Mouse (Mus musculus): ENCODE results near the gene Snx33.

The Snx33 gene

DNA sequence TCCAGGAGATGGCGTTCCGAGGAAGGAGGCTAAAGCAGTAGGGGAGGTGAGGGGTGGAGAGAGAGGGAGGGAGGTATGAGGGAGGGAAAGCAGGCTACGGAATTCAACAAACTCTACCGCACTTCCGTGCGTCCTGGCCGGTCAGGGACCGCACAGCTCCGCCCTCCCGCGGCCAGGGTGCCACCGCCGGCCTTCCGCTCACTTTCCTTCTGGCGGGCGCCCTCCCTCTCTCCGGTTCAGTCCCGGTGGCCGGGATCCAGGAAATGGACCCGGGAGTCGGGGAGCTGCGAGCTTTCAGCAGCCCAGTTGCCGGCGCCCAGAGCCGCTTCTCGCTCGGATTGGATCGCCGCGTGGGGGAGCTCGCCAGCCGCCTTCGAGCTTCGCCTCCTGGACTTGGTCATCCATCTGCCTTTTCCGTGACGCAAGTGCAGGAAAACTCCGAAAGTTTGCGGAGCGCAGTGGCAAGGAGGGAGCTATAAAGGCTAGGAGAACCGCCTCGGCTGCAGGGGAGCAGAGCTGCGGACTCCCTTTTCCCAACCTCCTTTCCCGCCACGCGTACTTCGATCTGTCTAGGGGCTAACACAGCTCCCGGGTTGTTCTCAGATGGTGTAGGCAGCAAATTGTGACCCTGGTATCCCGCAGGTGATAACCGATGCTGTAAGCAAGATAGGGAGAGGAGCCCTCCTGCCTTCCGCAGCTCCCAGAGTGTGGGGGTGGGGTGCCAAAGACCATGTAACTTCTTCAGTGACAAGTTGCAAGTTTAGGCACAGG lies at the start of gene Snx33:
TSS of gene Snx33 (minus strand) at position 331 of the 771 bp plus-strand sequence.
- in situ Hi-C loops (cut with MboI): loop anchor here (25.0 kb wide), 1 partner anchor 509 kb away; the partner anchor contains the start of gene Ppcdc

DNA sequence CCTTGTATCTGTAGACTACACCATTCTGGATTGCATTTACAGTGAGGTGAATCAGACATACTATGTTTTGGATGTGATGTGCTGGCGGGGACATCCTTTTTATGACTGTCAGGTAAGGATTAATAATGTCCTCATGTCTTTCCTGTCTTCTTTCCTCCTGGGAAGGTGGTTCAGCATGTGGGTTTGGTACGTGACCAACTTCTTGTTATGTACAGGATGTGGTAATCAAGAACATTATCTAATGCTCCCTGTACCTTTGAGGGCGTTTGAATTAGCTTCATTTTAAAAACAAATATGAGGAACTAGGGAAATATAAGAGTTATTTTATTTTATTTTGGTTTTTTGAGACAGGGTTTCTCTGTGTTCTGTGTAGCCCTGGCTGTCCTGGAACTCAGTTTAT lies 47.0 kb upstream of the Snx33 start:
- in situ Hi-C loops (cut with MboI): no loop called here

DNA sequence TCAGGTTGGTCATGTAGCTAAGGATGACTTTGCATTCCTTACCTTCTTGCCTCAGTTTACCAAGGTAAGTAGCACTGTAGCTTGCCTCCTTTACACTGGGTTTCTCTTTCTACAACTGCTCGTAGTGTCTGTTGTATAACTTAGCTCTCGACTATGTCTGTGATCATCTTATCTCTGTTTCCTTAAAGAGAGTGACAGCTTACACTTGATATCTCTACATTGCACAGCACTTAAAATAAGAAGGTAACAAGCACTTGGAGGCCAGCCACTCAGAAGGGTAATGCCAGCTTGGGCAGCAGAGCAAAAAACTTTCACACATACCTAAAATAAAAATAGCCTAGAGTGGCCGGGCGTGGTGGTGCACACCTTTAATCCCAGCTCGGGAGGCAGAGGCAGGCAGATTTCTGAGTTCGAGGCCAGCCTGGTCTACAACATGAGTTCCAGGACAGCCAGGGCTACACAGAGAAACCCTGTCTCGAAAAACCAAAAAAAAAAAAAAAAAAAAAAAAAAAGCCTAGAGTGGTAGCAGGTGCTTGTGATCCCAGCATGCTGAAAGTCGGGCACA lies 45.9 kb upstream of the Snx33 start:
- in situ Hi-C loops (cut with MboI): no loop called here

DNA sequence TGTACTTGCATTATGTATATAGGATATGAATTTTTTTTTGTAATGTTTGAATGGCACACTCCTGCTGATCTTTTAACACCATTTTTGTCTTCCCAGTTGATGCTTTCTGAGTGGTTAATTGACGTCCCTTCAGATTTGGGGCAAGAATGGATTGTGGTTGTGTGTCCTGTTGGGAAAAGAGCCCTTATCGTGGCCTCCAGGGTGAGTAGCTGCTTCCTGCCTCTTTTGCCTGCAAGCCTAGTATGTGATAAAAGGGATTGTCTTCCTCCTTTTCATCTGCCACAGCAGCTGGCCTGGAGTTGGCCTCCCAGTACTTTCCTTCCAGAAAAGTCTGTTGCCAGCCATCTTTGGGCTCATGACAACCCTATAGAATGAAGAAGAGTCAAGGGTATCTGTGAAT lies 42.0 kb upstream of the Snx33 start:
- in situ Hi-C loops (cut with MboI): no loop called here

DNA sequence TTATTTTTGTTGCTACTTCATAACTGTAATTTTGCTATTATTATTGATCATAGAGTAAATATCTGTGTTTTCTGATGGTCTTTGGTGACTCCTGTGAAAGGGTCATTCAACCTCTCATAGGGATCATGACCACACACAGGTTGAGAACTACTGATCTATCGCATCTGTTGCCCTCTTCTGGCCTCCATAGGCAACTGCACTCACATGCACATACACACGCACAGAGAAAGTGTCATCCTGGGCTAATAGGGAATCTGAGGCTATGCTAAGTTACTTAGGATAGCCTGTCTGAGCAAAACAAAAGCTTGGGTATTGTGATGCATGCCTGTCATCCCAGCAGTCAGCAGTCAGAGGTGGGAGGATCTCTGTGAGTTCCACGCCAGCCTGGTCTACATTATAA lies 33.4 kb upstream of the Snx33 start:
- in situ Hi-C loops (cut with MboI): no loop called here

DNA sequence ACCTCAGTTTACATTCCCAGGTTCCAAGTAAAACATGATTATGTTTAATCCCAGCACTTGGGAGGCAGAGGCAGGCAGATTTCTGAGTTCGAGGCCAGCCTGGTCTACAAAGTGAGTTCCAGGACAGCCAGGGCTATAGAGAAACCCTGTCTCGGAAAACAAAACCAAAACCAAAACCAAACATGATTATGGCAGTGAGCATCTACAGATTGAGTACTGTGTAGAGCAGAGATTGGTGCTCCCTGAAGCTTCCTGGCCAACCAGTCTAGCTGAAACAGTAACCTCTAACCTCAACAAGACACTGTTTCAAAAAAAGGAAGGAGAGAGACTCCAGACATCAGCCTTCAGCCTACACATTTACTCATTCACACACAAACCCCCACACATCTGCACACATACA lies 30.5 kb upstream of the Snx33 start:
- in situ Hi-C loops (cut with MboI): no loop called here

DNA sequence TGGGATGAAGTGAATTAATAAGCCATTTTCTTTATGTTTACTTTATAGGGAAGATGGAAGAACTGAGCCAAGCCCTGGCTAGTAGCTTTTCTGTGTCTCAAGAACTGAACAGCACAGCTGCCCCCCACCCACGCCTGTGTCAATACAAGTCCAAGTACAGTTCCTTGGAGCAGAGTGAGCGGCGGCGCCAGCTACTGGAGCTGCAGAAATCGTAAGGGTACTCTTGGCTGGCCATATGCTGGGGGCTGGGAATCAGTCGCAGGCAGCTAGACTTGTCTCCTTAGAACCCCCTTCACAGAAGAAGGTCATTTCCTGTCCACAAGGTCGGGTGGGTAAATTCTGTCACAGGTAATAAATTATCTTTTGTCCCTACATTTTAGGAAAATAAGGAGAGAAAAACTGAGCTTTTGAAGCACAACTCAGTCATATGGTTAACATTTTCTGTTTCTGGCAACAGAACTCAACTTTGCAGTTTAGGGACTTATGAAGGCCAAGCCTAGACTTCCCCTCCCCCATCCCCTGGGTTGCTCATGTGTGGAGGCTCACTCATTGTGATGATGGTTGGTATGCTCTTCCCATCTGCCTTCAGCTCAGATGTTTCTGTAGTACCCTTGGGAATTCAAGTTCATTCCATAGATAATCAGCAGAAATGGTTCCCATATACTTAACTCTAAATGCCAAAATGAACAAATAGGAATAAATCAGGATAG lies 28.9 kb upstream of the Snx33 start:
- in situ Hi-C loops (cut with MboI): no loop called here

DNA sequence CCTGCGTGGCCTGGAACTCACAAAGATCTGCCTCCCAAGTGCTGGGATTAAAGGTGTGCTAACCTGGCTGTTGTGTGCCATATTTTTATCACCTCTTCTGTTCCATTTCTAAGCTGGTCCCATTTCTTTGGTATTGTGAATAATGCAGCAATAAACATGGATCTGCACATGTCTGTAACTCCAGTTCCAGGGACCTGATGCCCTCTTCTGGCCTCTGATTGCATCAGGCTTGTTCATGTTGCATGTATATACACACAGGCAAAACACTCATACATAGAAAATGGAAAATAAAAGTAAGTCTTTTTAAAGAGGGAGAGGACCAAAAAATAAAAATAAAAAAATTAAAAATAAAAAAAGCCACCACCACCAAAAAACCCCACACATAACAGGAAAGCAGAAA lies 25.4 kb upstream of the Snx33 start:
- in situ Hi-C loops (cut with MboI): no loop called here

DNA sequence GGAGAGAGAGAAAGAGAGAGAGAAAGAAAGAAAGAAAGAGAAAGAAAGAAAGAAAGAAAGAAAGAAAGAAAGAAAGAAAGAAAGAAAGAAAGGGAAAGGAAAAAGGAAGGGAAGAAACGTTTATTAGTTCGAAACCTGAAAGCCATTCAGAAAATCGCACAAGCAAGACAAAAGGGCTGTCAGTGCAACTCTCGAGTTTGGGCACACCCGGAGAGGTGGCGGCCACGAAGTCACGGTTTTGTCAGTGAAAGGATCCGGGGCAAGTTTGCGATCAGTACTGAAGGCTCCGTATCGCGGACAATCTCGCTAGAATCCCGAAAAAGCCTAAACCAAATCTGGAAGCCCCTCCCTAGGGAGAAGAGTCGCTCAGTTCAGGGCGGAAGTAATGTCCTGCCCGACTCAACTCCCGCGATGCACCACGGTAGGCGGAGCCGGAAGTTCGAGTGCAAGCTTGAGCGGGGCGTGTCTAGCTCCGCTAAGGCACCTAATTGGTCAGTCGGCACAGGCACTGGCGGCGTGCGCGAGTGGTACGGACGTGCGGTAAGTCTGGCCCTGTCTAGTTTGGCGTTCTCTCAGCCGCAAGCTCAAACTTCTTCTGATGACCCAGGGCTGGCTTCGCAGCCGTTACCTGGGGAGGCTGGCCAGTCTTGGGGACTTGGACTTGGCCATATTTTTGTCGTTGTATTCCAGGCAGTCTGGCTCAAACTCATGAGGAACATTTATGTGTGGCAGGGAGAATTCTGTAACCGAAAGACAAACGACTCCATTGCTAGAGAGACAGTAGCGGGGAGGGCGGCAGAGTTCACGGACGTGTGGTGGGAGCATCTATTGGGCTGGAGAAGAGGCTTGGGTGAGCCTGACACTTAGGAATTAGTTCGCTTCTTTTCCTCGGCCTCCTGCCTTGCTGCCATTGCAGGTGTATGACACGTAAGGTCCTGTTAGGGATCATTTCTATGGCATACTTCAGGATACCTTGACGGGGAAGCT lies 22.5 kb upstream of the Snx33 start, which contains the start of gene Snupn:
TSS of gene Snupn (plus strand) at position 465 of the 987 bp plus-strand sequence.
- in situ Hi-C loops (cut with MboI): no loop called here

DNA sequence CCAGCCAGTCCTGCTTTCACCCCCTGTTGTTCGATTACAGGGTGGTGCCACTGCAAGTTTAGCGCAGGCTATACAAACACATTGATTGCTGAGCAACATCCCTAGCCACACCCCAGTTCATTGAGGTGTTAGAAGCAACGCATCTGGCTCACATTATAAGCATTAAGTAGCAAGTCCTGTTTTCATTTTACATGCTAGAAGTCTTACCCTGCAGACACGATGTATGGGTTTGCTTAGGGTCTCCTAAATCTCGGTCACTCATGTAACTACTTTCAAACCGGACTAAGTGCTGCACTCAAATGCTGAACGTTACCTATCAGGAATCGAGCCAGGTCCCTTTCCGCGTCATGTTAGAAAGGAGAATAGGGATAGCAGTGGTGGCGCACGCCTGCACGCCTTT lies 21.6 kb upstream of the Snx33 start:
- in situ Hi-C loops (cut with MboI): loop anchor here (25.0 kb wide), 1 partner anchor 488 kb away; the partner anchor contains the start of gene Ppcdc

DNA sequence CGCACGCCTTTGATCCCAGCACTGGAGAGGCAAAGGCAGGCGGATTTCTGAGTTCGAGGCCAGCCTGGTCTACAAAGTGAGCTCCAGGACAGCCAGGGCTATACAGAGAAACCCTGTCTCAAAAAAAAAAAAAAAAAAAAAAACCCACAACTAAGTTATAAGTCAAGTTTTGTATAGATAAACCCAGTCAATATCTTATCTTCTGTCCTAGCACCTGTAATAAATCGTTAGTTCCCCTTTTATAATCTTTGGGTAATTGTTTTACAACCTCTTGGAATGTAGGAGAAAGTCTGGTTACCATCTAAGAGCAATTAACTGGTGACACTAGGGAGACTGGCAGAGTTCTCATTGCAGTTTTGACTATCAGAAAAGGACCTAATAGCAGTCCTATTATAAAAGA lies 20.5 kb upstream of the Snx33 start:
- in situ Hi-C loops (cut with MboI): loop anchor here (25.0 kb wide), 1 partner anchor 489 kb away; the partner anchor contains the start of gene Ppcdc

DNA sequence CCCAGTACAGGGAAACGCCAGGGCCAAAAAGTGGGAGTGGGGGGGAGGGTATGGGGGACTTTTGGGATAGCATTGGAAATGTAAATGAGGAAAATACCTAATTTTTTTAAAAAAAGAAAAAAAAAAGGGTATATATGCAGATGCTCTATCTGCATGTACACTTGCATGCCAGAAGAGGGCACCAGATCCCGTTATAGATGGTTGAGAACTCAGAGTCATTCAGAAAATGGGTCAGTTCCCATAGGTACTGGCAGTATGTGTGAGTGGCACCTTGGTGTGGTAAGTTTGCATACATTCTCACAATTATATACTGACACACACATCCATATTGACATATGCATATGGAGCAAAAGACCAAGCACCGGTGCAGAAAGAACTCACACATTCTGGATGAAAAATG lies 19.3 kb upstream of the Snx33 start:
- in situ Hi-C loops (cut with MboI): loop anchor here (25.0 kb wide), 1 partner anchor 490 kb away; the partner anchor contains the start of gene Ppcdc

DNA sequence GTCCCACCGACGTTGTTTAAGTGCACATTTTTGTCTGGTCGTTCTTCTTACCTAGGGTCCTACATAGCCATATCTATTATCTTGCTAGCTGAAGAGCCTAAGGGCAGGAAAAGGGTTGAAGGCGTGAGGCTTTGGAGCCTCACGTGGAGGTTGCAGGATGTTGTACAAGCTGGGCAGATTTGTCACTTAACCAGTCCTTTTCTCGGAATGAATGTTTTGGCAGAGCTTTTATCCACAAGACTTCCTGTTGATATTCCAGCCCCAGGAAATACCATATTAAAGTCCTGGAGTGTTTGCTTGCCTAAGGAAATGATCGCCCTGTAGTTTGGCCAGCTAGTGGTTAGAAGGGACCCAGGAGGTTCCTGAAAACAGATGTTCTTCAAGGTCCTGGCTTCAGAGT lies 10.2 kb upstream of the Snx33 start:
- in situ Hi-C loops (cut with MboI): loop anchor here (10.0 to 25.0 kb wide), 2 partner anchors 196 to 499 kb away; partner anchors contain the start of genes Man2c1 and Ppcdc

DNA sequence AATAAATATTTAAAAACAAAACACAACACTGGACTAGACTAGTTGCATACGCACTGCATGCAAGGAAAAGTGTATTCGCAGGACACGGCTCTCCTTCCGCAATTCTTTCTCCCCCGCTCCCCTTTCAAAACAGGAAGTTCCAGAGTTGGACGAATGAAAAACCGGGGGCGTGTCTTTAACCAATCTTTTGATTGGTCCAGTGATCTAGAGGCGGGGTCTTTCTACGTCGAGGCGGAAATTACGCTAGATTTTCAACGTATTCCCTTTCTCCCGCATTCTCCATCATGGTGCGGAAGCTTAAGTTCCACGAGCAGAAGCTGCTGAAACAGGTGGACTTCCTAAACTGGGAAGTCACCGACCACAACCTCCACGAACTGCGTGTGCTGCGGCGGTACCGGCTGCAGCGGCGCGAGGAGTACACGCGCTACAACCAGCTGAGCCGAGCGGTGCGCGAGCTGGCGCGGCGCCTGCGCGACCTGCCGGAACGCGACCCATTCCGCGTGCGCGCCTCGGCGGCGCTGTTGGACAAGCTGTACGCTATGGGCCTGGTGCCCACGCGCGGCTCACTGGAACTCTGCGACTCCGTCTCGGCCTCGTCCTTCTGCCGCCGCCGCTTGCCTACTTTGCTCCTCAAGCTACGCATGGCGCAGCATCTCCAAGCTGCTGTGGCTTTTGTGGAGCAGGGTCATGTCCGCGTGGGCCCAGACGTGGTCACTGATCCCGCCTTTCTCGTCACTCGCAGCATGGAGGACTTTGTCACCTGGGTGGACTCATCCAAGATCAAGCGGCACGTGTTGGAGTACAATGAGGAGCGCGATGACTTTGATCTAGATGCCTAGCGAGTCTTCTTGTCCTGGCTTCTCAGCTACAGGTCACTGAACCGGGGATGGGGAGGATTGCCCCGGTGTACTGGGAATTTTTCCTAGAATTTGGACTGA lies 9.3 kb upstream of the Snx33 start, which contains the start of gene Imp3:
TSS of gene Imp3 (plus strand) at position 253 of the 938 bp plus-strand sequence.
- in situ Hi-C loops (cut with MboI): loop anchor here (10.0 to 25.0 kb wide), 2 partner anchors 197 to 500 kb away; partner anchors contain the start of genes Man2c1 and Ppcdc

DNA sequence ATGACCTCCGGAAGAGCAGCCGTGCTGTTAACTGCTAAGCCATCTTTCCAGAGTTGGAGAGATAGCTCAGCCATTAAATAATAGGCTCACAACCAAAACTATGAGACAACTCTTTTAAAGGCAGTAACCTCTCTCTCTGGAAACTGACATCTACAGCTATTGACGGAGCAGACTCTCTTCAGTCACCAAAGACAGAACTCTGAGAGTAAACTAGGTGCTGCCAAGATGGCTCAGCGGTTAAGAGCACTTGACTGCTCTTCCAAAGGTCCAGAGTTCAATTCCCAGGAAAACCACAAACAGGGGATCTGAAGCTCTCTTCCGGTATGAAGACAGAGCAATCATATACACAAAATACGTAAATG lies 8.7 kb upstream of the Snx33 start:
- in situ Hi-C loops (cut with MboI): loop anchor here (10.0 to 25.0 kb wide), 2 partner anchors 198 to 500 kb away; partner anchors contain the start of genes Man2c1 and Ppcdc

DNA sequence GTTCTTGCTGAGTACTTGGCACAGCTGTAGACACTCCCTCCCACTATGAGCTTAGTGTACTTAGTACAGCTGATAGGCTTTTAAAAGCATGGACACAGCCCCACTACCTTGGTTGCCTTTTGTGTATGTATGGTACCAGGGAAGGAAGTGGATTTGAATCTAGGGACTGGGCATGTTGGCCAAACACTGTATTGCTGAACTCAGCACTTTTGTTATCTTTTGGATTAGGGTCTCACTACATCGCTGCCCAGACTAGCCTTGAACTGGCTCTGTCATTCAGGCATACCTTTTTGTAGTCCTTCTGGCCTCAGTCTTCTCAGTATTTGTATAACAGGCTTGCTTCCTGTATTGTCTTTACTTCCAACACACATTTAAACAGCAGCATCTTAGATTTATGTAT lies 2.4 kb upstream of the Snx33 start:
- in situ Hi-C loops (cut with MboI): loop anchor here (10.0 to 25.0 kb wide), 2 partner anchors 204 to 507 kb away; partner anchors contain the start of genes Man2c1 and Ppcdc

DNA sequence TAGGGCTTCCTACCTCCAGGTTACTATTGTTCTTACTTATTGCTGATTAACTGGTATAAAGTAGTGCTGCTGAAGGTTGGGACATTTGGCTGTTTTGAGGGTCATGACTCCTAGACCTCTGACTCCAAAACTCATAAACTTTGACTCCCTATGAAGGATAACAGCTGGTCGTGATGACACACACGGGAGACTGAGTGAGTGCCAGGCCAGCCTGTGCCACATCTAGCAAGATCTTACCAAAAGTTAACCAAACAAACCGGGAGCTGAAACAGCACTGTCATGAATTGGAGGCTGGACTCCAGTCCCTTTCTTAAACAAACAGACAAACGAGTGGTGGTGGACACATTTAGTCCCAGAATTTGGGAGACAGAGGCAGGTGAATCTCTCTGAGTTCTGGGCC lies 1.3 kb upstream of the Snx33 start:
- in situ Hi-C loops (cut with MboI): loop anchor here (25.0 kb wide), 1 partner anchor 508 kb away; the partner anchor contains the start of gene Ppcdc

DNA sequence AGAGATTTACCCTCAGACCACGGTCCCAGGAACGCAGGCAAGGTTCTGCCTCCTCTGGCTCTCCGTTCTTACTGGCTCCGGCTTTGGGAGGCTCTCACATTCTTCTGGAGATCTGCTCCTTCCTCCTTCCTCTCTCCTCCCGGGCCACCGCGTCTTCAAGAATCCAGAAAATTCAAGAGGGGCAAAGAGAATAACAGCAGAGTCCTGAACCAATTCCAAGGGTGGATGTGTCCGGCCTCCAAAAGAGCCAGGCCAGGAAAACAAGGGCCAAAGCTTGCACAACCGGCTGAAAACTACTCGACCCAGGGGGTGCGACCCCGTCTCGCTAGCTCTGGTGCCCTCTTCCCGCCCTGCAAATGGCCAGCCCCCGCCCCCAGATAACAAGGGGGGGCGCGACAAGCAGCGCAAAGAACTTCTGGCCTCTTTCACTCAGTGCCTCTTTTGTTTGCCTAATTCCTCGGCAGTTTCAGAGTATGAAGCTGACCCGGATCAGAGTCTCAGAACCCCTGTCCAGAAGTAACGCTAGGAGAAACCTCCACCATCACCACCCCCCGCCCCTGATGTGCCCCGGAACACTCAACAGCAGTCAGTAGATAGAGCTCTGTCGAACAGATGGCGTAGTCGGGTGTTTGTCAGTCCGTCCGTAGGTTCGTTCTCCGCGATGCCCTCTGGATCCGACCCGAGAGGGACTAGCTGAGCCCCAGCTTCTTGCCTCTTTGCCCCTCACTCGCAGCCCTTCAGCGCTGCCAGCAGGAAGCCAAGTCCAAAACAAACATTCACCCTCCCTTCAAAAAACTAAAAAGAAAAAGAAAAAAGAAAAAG lies 769 bp downstream of the Snx33 start:
- in situ Hi-C loops (cut with MboI): loop anchor here (25.0 kb wide), 1 partner anchor 510 kb away; the partner anchor contains the start of gene Ppcdc

DNA sequence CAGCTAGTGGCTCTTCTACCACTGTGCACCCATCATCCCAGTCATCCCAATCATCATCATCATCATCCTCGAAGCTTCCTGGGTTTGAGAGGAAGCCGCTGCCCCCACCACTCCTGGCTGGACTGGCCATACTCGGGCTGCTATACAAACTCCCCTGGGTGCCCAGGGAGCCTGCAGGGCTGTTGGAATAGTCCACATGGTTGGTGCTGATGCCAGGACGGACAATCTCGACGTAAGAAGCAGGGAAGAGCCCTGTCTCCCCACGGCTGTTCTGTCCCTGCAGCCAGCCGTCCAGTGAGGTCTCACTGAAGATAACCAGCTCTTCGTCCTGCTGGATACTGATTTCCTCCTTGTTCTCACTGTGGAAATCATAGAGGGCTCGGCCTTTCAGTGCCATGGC lies 1.8 kb downstream of the Snx33 start:
- in situ Hi-C loops (cut with MboI): loop anchor here (25.0 kb wide), 1 partner anchor 511 kb away; the partner anchor contains the start of gene Ppcdc

Measured in mature B cell (primary cell).